Mouse (Mus musculus): ENCODE results near the gene Slit3.

Slit3 gene

DNA sequence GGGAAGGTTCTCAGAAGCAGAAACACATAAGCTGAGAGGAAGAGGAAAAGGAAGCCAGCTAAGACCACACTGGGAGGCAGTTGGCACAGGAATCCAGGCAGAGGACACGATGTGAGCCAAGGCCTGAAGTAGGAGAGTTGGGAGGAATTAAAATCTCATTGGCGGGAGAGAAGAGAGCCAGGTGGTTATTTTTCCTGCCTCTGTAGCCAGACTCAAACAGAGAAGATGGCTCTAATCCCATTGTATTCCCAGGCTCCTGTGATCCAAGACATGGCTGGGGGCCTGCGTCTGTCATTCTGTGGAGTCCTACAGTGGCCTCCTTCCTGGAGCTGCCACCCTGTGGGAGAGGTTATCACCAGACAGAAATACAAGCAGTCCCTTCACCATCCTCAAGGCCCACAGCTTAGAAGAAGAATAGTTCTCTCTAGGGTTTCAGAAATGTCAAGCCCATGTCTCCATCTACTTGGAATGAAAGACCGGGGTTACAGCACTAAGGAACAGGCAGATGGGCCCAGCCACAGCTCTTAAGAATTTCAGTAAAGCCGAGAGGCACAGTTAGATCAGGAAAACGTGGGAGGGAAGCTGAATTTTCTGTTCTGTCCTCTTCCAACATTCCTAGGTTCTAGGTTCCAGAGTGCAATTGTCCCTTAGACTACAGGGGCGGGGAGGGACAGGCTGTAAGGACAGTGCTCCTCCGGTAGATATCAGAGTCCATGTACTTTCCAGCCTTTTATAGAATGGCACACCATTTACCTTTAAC, 183.4 kb downstream of the Slit3 start:
- no peak for DNase-seq (ENCODE audit: low spot score in 2 of 2)

GRCm38 (mm10) chr11:35305111-35305510, 184.1 kb downstream of the Slit3 start:
- no peak for DNase-seq (ENCODE audit: low spot score in 2 of 2)

DNA sequence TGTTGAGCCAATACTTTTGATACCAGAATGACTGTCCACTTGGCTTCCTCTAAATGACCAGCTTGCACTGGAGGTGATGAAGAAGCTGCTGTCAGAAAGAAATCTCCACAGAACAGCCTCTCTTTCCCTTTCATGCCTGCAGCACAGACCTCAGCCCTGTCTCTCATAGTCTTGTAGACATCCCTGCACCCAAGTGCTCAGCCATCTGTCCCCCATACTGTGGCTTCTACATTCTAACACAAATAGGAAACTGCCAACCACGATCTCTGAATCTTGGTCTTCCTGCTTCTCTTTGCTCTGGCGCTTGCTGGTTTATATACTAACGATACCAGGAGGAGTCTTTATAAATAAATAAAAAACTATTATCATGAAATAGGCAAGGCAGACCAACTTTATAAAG, 184.9 kb downstream of the Slit3 start:
- DNase-seq (ENCODE audit: low spot score in 2 of 2): no peak

GRCm38 (mm10) chr11:35306922-35307321, 185.9 kb downstream of the Slit3 start:
- no peak for DNase-seq (ENCODE audit: low spot score in 2 of 2)

DNA sequence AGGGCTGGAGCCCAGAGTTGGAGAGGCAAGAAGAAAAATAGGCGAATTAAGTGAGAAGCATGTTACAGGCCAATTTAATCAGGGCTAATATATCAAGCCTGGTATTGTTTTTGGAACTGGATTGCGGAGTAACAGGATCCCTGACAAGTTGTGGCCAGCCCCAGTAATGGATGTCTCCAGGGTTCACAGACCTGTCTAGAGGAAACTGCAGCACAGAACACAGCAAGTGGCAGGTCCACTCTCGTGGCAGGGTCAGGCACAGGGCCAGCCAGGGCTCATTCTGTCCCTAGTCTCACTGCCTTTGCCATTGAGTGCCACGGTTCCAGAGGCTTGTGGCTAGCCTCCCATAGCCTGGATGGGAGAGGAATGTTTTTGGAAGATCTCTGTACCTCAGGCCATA, 187.0 kb downstream of the Slit3 start:
- no peak for DNase-seq (ENCODE audit: low spot score in 2 of 2)

DNA sequence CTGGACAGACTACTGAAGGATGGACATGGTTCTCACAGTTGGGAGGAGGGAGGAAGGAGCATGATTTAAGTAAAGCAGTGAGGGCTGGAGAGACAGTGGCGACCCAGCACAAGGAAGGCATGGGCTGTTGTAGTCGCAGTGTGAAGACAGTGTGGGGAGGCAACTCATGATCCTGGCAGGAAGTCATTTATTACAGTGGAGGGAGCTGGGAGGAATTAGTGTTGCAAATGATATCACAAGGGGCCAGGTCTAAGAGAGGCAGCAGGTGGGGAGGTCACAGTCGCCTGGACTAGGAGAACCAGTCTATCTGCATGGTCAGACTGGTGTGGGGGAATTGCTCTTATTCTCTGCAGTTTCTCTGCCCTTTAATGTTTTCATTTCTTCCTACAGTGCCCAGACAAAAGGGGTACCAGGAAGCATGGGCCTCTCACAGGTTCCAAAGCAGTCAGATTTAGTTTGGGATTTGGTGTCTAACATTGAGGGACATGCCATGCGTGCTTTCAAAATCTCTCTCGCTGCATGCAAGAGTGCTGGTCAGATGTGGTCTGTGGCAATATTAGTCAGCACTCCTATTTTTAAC, 194.5 kb downstream of the Slit3 start:
- no peak for DNase-seq (ENCODE audit: low spot score in 2 of 2)

DNA sequence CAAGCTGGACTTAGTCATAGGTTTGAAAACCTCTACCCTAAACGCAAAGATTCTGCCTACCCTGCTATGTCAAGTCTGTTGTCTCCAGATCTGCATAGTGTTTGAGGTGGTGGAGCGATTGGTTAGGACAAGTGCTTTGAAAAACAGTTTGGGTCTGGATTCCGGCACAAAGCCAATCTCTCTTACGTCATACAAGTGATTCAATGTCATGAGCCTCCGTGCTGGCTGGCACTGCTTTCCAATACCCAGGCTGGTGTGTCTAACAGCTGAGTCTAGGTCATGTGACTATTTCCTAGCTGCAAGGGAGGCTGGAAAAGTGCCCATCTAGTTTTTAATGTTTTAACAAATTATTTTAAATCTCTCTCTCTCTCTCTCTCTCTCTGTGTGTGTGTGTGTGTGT, 196.2 kb downstream of the Slit3 start:
- no peak for DNase-seq (ENCODE audit: low spot score in 2 of 2)

- DNase-seq (ENCODE audit: low spot score in 2 of 2): no peak
Observed at GRCm38 (mm10) chr11:35317775-35318432, 196.9 kb downstream of the Slit3 start.

DNA sequence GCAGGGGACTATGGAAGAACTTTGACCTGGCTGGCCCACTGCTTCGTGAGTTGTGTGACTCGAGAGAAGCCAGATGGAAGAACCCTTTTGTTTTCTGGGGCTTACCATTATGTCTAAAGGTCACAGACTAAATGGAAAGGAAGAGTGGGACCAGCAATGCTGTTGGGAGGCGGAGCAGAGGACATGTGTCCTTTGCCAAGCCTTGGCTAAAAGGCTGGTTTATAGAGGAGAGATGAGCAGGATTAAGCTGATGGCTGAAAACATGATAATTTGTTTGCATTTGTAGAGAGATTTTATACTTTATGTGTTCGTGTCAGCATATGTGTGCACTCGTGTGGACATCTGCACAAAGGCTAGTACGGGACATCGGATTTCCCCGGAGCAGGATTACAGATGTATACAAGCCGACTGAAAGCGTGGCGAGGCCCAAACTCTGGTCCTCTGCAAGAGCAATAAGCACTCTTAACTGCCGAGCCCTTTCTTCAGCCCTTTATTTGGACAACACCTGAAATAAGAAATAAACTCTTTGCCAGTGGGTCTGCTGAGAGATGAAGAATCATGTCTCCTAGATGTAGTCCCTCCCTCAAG, 197.5 kb downstream of the Slit3 start:
- DNase-seq (ENCODE audit: low spot score in 2 of 2): no peak

DNA sequence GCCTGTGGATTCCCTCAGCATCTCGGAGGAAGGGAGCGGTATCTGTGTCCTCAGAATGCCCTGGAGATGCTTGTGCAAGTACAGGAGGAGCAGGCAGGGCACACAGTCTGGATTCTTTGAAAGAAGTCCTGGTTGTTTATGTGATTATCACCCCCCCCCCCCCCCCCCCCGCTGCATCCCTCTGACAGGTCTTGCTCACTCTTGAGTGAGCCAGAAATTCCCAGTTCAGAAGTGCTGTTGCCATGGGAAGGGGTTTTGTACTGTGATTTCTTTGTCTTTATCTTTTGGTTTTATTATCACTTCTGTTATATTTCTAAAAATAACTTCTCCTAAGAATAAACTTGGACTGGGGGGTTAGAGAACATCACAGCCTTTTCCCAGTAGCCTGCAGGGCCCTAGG, 199.5 kb downstream of the Slit3 start:
- DNase-seq (ENCODE audit: low spot score in 2 of 2): no peak

DNA sequence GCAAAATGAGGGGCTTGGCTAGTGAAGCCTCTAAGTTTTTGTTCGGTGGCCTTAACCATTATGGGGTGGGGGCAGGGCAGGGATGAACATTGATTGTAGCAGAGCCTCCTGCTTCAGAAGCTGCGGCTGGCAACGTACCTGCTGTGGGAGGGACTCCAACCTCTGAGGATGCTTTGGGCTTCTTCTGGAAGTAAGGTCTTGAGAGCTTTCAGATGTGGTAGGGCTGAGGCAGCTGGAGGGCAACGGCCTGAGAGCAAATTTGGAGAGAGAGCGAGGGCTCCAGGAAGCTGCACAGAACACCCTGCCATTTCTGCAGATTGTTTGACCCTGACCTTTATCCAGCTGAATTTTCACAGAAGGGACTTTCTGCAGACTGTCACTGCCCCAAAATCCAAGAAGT, 203.4 kb downstream of the Slit3 start:
- no peak for DNase-seq (ENCODE audit: low spot score in 2 of 2)

DNA sequence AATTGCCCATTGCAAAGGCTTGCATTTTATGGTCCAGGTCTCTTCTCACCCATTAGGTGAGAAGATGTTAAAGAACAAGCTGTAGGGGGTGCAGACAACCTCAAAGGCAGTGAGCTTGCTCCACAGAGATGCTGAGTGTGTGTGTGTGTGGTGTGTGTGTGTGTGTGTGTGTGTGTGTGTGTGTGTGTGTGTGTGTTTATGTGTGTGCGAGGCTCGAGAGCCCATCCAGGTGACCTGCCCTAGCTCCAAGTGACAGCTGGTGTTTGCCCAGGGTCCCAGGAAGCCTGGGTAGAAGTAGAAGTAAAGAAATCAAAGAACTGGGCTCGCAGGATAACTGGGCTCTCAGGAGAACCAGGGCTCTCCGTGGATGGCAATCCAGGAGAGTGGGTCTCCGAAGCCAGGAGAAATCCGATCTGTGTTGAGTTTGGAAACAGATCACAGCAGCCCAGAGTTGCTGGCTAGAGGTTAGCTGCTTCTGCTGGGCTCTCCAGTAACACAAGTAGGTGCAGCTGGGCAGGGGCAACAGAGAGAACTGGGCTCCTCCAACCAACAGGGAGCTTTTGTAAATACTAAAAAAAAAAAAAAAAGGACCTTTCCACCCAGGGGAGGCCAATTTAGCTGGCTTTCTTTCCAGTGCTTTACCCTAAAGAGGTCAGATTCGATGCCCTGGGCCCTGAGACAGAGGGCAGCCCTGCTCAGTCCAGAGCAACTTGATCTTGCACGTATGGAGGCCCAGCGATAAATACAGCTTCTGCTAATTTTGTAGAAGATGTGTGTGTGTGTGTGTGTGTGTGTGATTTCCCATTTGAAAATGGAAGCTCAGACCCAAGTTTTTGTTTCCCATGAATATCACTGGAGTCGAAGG, 204.3 kb downstream of the Slit3 start:
- no peak for DNase-seq (ENCODE audit: low spot score in 2 of 2)

GRCm38 (mm10) chr11:35326346-35326745, 205.3 kb downstream of the Slit3 start:
- DNase-seq (ENCODE audit: low spot score in 2 of 2): no peak

DNA sequence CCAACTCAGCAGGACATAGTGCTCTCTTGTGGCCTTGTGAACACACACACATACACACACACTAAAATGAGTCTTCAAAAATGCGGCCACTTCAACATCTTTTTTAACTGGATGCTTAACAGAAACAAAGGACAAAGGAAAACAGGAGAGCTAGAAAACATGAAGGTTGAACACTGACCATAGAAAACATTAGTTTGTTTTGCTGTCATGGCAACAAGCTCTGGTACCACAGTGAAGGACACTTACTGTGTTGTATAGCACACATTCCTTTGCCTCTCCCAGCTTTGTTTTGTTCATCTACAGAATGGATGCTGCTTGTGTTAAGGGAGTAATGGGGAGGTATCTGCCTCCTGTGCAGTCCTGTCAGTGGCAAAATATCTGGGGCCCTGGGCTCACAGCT, 206.9 kb downstream of the Slit3 start:
- no peak for DNase-seq (ENCODE audit: low spot score in 2 of 2)

DNA sequence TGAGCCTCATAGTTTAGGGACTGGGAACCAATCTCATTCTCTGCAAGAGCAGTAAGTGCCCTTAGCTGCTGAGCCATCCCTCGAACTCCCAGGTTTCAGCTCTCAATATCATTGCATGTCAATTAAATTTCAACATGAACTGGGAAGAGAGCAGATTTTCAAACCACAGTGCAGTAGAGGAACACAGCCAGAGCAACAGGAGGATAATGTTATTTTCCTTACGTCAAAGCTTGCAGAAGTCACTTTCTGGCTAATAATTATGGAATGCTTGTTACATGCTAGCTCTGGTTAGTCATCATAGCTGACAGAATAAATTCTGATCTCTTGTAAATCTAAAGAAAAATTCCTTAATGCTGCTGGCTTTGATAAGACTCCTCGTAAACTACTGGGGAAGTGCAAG, 210.5 kb downstream of the Slit3 start:
- DNase-seq (ENCODE audit: low spot score in 2 of 2): no peak

GRCm38 (mm10) chr11:35336558-35336957, 215.5 kb downstream of the Slit3 start:
- no peak for DNase-seq (ENCODE audit: low spot score in 2 of 2)

- DNase-seq (ENCODE audit: low spot score in 2 of 2): no peak
Observed at GRCm38 (mm10) chr11:35337493-35337892, 216.5 kb downstream of the Slit3 start.

GRCm38 (mm10) chr11:35337927-35338819, 217.1 kb downstream of the Slit3 start:
- DNase-seq (ENCODE audit: low spot score in 2 of 2): no peak

DNA sequence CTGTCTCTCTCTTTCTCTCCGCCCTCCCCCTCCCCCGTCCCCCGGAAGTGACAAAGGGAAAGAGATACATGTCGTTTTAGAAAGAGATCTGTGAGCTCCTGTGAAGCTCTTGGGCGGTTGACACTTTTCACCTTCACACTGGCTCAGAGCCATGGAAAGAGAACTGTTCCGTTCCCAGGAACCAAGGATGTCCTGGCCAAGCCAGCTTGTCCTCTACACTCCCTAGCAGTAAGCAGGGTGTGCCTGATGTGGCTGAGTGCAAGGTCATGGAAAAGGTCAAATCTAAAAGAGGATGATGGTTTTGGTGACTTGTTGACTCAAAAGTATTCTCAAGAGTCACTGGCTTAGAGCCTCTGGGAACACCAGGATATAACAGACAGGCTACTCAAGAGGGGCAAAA, 219.7 kb downstream of the Slit3 start:
- no peak for DNase-seq (ENCODE audit: low spot score in 2 of 2)

DNA sequence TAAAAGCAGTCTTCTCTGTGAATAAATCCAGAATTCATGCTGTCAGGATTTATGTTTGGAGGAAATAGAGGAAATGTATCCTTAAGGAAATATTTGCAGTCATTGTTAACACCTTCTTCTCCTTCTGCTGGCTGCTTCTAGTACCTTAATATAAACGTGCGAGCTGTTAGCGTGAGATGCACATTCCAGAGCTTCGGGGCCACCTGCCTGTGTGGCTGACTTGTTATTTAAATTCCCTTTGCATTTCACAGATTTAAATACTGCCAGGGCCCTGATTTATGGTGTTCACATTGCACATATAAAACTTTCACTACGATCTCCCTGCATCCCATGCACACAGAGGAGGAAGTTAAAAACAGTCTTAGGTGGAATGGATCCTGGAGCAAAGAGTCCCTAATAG, 221.5 kb downstream of the Slit3 start:
- DNase-seq (ENCODE audit: low spot score in 2 of 2): peak; percentile 34 to 64

Measured in right cerebral cortex, postnatal 36 days (tissue).